Mouse (Mus musculus): Measurements from ENCODE around the gene Golga1. TPM values are rescaled to one million over a fixed set of nuclear protein-coding genes. Genes with fewer than 3 reads are reported as not detected.

Golga1 gene
- polyA plus RNA-seq, 1 experiment from 2014 or later, result 23.2 TPM

- Histone ChIP-seq H3K9ac (ENCODE audit: low read depth, low read length) (peak overlapping the region; percentile 93), H3K27me3 (ENCODE audit: control insufficient read depth, insufficient read depth, low read length) (no peaks in the 10 kb centered on the region), H3K36me3 (ENCODE audit: control insufficient read depth, insufficient read depth, low read length) (peaks cover 24% of the 10 kb centered on the region), H3K27ac (ENCODE audit: low read depth, low read length) (peak overlapping the region; percentile 89), H3K9me3 (replicated peaks; ENCODE audit: control insufficient read depth, low read length) (no peaks in the 10 kb centered on the region), H3K4me3 (ENCODE audit: low read depth, low read length) (peak overlapping the region; percentile 84), H3K4me2 (peak overlapping the region; percentile 97), H3K4me1 (ENCODE audit: control insufficient read depth, insufficient read depth, low read length) (peaks cover 31% of the 10 kb centered on the region)
- no peak for ATAC-seq (replicated peaks; ENCODE audit: insufficient number of reproducible peaks, low FRiP score, low TSS enrichment)
- WGBS (ENCODE audit: insufficient replicate concordance), result under 1% methylated on average over 11 of the region's 11 CpGs
Observed at GRCm38 (mm10) chr2:39004372-39004771, 61.0 kb downstream of the Golga1 start.

GRCm38 (mm10) chr2:39003512-39003911, 61.8 kb downstream of the Golga1 start:
- Histone ChIP-seq H3K9me3 (replicated peaks; ENCODE audit: control insufficient read depth, low read length) (no peaks in the 10 kb centered on the region), H3K27ac (ENCODE audit: low read depth, low read length) (no peak overlapping the region), H3K9ac (ENCODE audit: low read depth, low read length) (peak overlapping the region; percentile 93), H3K36me3 (ENCODE audit: control insufficient read depth, insufficient read depth, low read length) (peaks cover 24% of the 10 kb centered on the region), H3K4me1 (ENCODE audit: control insufficient read depth, insufficient read depth, low read length) (peaks cover 26% of the 10 kb centered on the region), H3K27me3 (ENCODE audit: control insufficient read depth, insufficient read depth, low read length) (no peaks in the 10 kb centered on the region), H3K4me2 (peak overlapping the region; percentile 97), H3K4me3 (ENCODE audit: low read depth, low read length) (peak overlapping the region; percentile 84)
- no peak for ATAC-seq (replicated peaks; ENCODE audit: insufficient number of reproducible peaks, low FRiP score, low TSS enrichment)
- WGBS (ENCODE audit: insufficient replicate concordance), result 65% methylated on average over 5 of the region's 5 CpGs

- H3K36me3 ChIP-seq (ENCODE audit: control insufficient read depth, insufficient read depth, low read length), result peaks cover 24% of the 10 kb centered on the region
- peak overlapping the region; percentile 97 for H3K4me2 ChIP-seq
- no peaks in the 10 kb centered on the region for H3K27me3 ChIP-seq (ENCODE audit: control insufficient read depth, insufficient read depth, low read length)
- H3K27ac ChIP-seq (ENCODE audit: low read depth, low read length), result no peak overlapping the region
- H3K4me3 ChIP-seq (ENCODE audit: low read depth, low read length), result peak overlapping the region; percentile 84
- WGBS (ENCODE audit: insufficient replicate concordance), result 61% methylated on average over 8 of the region's 8 CpGs
- peak overlapping the region; percentile 93; the same call in 1 of the 2 replicates for H3K9ac ChIP-seq (ENCODE audit: low read depth, low read length)
- no peak for ATAC-seq (replicated peaks; ENCODE audit: insufficient number of reproducible peaks, low FRiP score, low TSS enrichment)
- H3K4me1 ChIP-seq (ENCODE audit: control insufficient read depth, insufficient read depth, low read length), result peaks cover 29% of the 10 kb centered on the region
- H3K9me3 ChIP-seq (replicated peaks; ENCODE audit: control insufficient read depth, low read length), result no peaks in the 10 kb centered on the region
Observed at GRCm38 (mm10) chr2:39003106-39003505, 62.2 kb downstream of the Golga1 start.

- H3K4me2 ChIP-seq, result no peak overlapping the region
- H3K36me3 ChIP-seq (ENCODE audit: control insufficient read depth, insufficient read depth, low read length), result peaks cover 24% of the 10 kb centered on the region
- no peaks in the 10 kb centered on the region for H3K27me3 ChIP-seq (ENCODE audit: control insufficient read depth, insufficient read depth, low read length)
- 84% methylated on average over 3 of the region's 3 CpGs for WGBS (ENCODE audit: insufficient replicate concordance)
- ATAC-seq (replicated peaks; ENCODE audit: insufficient number of reproducible peaks, low FRiP score, low TSS enrichment), result no peak
- no peak overlapping the region for H3K27ac ChIP-seq (ENCODE audit: low read depth, low read length)
- H3K4me3 ChIP-seq (ENCODE audit: low read depth, low read length), result no peak overlapping the region
- H3K4me1 ChIP-seq (ENCODE audit: control insufficient read depth, insufficient read depth, low read length), result peaks cover 35% of the 10 kb centered on the region
- no peaks in the 10 kb centered on the region for H3K9me3 ChIP-seq (replicated peaks; ENCODE audit: control insufficient read depth, low read length)
- no peak overlapping the region for H3K9ac ChIP-seq (ENCODE audit: low read depth, low read length)
Observed at GRCm38 (mm10) chr2:39001866-39002265, 63.5 kb downstream of the Golga1 start.

- Histone ChIP-seq H3K9ac (ENCODE audit: low read depth, low read length) (no peak overlapping the region), H3K27ac (ENCODE audit: low read depth, low read length) (no peak overlapping the region), H3K36me3 (ENCODE audit: control insufficient read depth, insufficient read depth, low read length) (peaks cover 24% of the 10 kb centered on the region), H3K4me1 (ENCODE audit: control insufficient read depth, insufficient read depth, low read length) (peaks cover 29% of the 10 kb centered on the region), H3K9me3 (replicated peaks; ENCODE audit: control insufficient read depth, low read length) (no peaks in the 10 kb centered on the region), H3K27me3 (ENCODE audit: control insufficient read depth, insufficient read depth, low read length) (no peaks in the 10 kb centered on the region), H3K4me3 (ENCODE audit: low read depth, low read length) (no peak overlapping the region), H3K4me2 (no peak overlapping the region)
- WGBS (ENCODE audit: insufficient replicate concordance), result 82% methylated on average over 4 of the region's 4 CpGs
- no peak for ATAC-seq (replicated peaks; ENCODE audit: insufficient number of reproducible peaks, low FRiP score, low TSS enrichment)
Observed at GRCm38 (mm10) chr2:39000587-39000919, 64.8 kb downstream of the Golga1 start.

- H3K9ac ChIP-seq (ENCODE audit: low read depth, low read length), result no peak overlapping the region
- no peak overlapping the region for H3K27ac ChIP-seq (ENCODE audit: low read depth, low read length)
- WGBS (ENCODE audit: insufficient replicate concordance), result 68% methylated on average over 8 of the region's 8 CpGs
- H3K9me3 ChIP-seq (replicated peaks; ENCODE audit: control insufficient read depth, low read length), result no peaks in the 10 kb centered on the region
- no peak overlapping the region for H3K4me2 ChIP-seq
- no peak overlapping the region for H3K4me3 ChIP-seq (ENCODE audit: low read depth, low read length)
- H3K4me1 ChIP-seq (ENCODE audit: control insufficient read depth, insufficient read depth, low read length), result peaks cover 29% of the 10 kb centered on the region
- H3K36me3 ChIP-seq (ENCODE audit: control insufficient read depth, insufficient read depth, low read length), result peaks cover 24% of the 10 kb centered on the region
- H3K27me3 ChIP-seq (ENCODE audit: control insufficient read depth, insufficient read depth, low read length), result no peaks in the 10 kb centered on the region
- ATAC-seq (replicated peaks; ENCODE audit: insufficient number of reproducible peaks, low FRiP score, low TSS enrichment), result no peak
Observed at GRCm38 (mm10) chr2:38999910-39000586, 65.3 kb downstream of the Golga1 start.

GRCm38 (mm10) chr2:38999381-38999780, 66.0 kb downstream of the Golga1 start:
- peaks cover 24% of the 10 kb centered on the region for H3K36me3 ChIP-seq (ENCODE audit: control insufficient read depth, insufficient read depth, low read length)
- no peak overlapping the region for H3K9ac ChIP-seq (ENCODE audit: low read depth, low read length)
- no peak for ATAC-seq (replicated peaks; ENCODE audit: insufficient number of reproducible peaks, low FRiP score, low TSS enrichment)
- no peak overlapping the region for H3K4me2 ChIP-seq
- H3K9me3 ChIP-seq (replicated peaks; ENCODE audit: control insufficient read depth, low read length), result no peaks in the 10 kb centered on the region
- no peak overlapping the region for H3K4me3 ChIP-seq (ENCODE audit: low read depth, low read length)
- no peaks in the 10 kb centered on the region for H3K27me3 ChIP-seq (ENCODE audit: control insufficient read depth, insufficient read depth, low read length)
- H3K4me1 ChIP-seq (ENCODE audit: control insufficient read depth, insufficient read depth, low read length), result peaks cover 29% of the 10 kb centered on the region
- 0 out of 2 replicates have a peak overlapping the region, but pooled peaks have one; percentile 15 for H3K27ac ChIP-seq (ENCODE audit: low read depth, low read length)
- WGBS (ENCODE audit: insufficient replicate concordance), result 51% methylated on average over 4 of the region's 4 CpGs

- peak; percentile 77 for ATAC-seq (replicated peaks; ENCODE audit: insufficient number of reproducible peaks, low FRiP score, low TSS enrichment)
- WGBS (ENCODE audit: insufficient replicate concordance), result 12% methylated on average over 33 of the region's 33 CpGs
- Histone ChIP-seq H3K4me1 (ENCODE audit: control insufficient read depth, insufficient read depth, low read length) (peaks cover 13% of the 10 kb centered on the region; the same call in 1 of the 2 replicates), H3K9ac (ENCODE audit: low read depth, low read length) (peak within 1 kb of the TSS; percentile 69), H3K36me3 (ENCODE audit: control insufficient read depth, insufficient read depth, low read length) (peaks cover 15% of the 10 kb centered on the region), H3K27ac (ENCODE audit: low read depth, low read length) (peak within 1 kb of the TSS; percentile 62; the same call in 1 of the 2 replicates), H3K4me3 (ENCODE audit: low read depth, low read length) (peak within 1 kb of the TSS; percentile 47), H3K9me3 (replicated peaks; ENCODE audit: control insufficient read depth, low read length) (no peaks in the 10 kb centered on the region), H3K4me2 (peak within 1 kb of the TSS; percentile 71), H3K27me3 (ENCODE audit: control insufficient read depth, insufficient read depth, low read length) (no peaks in the 10 kb centered on the region)
Observed at GRCm38 (mm10) chr2:38997386-38998374, 67.7 kb downstream of the Golga1 start, which contains the start of gene Wdr38. Gene Wdr38, plus strand, starts transcription at chr2:38997476.

All from heart, embryonic 11.5 days (tissue).